Mouse (Mus musculus) stomach, embryonic 15.5 days (tissue): ENCODE data around the gene Arhgap4. TPM values are rescaled to one million over a fixed set of nuclear protein-coding genes. Genes with fewer than 3 reads are reported as not detected.

Experiments used
- ATAC-seq: fragments of 200-750 bp; cut with Nextera tagmentation; 2 replicates; pipeline ENCODE4 v1.8.0; 2017; ENCODE audit warnings: low read depth, moderate number of reproducible peaks, moderate TSS enrichment; ENCODE audit not compliant: insufficient read depth, low FRiP score
- H3K27ac ChIP-seq: fragments of 300-500 bp; sonication (generic); 2 replicates; pipeline ENCODE4 v1.5.1; 2015; ENCODE audit warnings: mild to moderate bottlenecking, inconsistent platforms
- H3K27me3 ChIP-seq: fragments of 300-500 bp; sonication (generic); replicated peaks from 2 replicates; pipeline ENCODE4 v1.6.1; 2015; ENCODE audit warnings: inconsistent platforms
- H3K36me3 ChIP-seq: fragments of 300-500 bp; sonication (generic); 2 replicates; pipeline ENCODE4 v1.6.1; 2015; ENCODE audit warnings: inconsistent platforms
- H3K4me1 ChIP-seq: fragments of 300-500 bp; sonication (generic); 2 replicates; pipeline ENCODE4 v1.6.1; 2015; ENCODE audit warnings: inconsistent platforms
- H3K4me2 ChIP-seq: fragments of 300-500 bp; sonication (generic); 2 replicates; pipeline ENCODE4 v1.6.1; 2015; ENCODE audit warnings: mild to moderate bottlenecking, inconsistent platforms
- H3K4me3 ChIP-seq: fragments of 300-500 bp; sonication (generic); replicated peaks from 2 replicates; pipeline ENCODE4 v1.5.1; 2015; ENCODE audit warnings: inconsistent platforms
- H3K9ac ChIP-seq: fragments of 300-500 bp; sonication (generic); 2 replicates; pipeline ENCODE4 v1.6.1; 2015; ENCODE audit warnings: inconsistent platforms
- H3K9me3 ChIP-seq: fragments of 300-500 bp; sonication (generic); 2 replicates; pipeline ENCODE4 v1.6.1; 2016; ENCODE audit warnings: inconsistent platforms
- WGBS: fragments of 180-500 bp; shearing (Covaris S2); methylation state at CpG from one replicate; pipeline ENCODE4 v1.1.7; 2015; 5-methylcytosine and 5-hydroxymethylcytosine counted together
- polyA plus RNA-seq: library from polyadenylated mRNA; unstranded; fragments of >200 nt; fragmentation: Nextera tagmentation; extraction: Ambion mirVana; gene quantifications from 2 replicates; pipeline ENCODE4 v1.2.1, GENCODE M21; 2015

Arhgap4 gene
- polyA plus RNA-seq, 1 experiment from 2014 or later, result 4.5 TPM

GRCm38 (mm10) chrX:73871956-73872355 lies 49.7 kb downstream of the Arhgap4 start:
- Histone ChIP-seq H3K27ac (no peak overlapping the region), H3K9me3 (no peaks in the 10 kb centered on the region), H3K4me3 (no peak overlapping the region), H3K36me3 (no peaks in the 10 kb centered on the region), H3K9ac (no peak overlapping the region), H3K27me3 (no peaks in the 10 kb centered on the region), H3K4me1 (no peaks in the 10 kb centered on the region), H3K4me2 (no peak overlapping the region)
- WGBS, result 65% methylated on average over 1 of the region's 1 CpGs
- no peak for ATAC-seq

- Histone ChIP-seq H3K27ac (no peak overlapping the region), H3K4me2 (no peak overlapping the region), H3K4me3 (no peak overlapping the region), H3K4me1 (no peaks in the 10 kb centered on the region), H3K9me3 (no peaks in the 10 kb centered on the region), H3K27me3 (no peaks in the 10 kb centered on the region), H3K36me3 (no peaks in the 10 kb centered on the region), H3K9ac (no peak overlapping the region)
- no peak for ATAC-seq
These were observed 50.2 kb downstream of the Arhgap4 start for GRCm38 (mm10) chrX:73871474-73871873.

GRCm38 (mm10) chrX:73869334-73869733 lies 52.3 kb downstream of the Arhgap4 start:
- Histone ChIP-seq H3K4me3 (no peak overlapping the region), H3K4me2 (no peak overlapping the region), H3K27me3 (no peaks in the 10 kb centered on the region), H3K36me3 (no peaks in the 10 kb centered on the region), H3K27ac (no peak overlapping the region), H3K9me3 (no peaks in the 10 kb centered on the region), H3K9ac (no peak overlapping the region), H3K4me1 (no peaks in the 10 kb centered on the region)
- no peak for ATAC-seq
- WGBS, result 15% methylated on average over 5 of the region's 5 CpGs

GRCm38 (mm10) chrX:73867852-73868251 lies 53.8 kb downstream of the Arhgap4 start:
- Histone ChIP-seq H3K9me3 (no peaks in the 10 kb centered on the region), H3K36me3 (no peaks in the 10 kb centered on the region), H3K9ac (no peak overlapping the region), H3K4me1 (no peaks in the 10 kb centered on the region), H3K4me2 (no peak overlapping the region), H3K27ac (no peak overlapping the region), H3K4me3 (no peak overlapping the region), H3K27me3 (no peaks in the 10 kb centered on the region)
- whole genome bisulfite sequencing, result 64% methylated on average over 1 of the region's 1 CpGs
- no peak for ATAC-seq

GRCm38 (mm10) chrX:73867256-73867655 lies 54.4 kb downstream of the Arhgap4 start:
- Histone ChIP-seq H3K4me2 (no peak overlapping the region), H3K4me3 (no peak overlapping the region), H3K9me3 (no peaks in the 10 kb centered on the region), H3K27me3 (no peaks in the 10 kb centered on the region), H3K27ac (no peak overlapping the region), H3K4me1 (no peaks in the 10 kb centered on the region), H3K9ac (no peak overlapping the region), H3K36me3 (no peaks in the 10 kb centered on the region)
- 31% methylated on average over 3 of the region's 3 CpGs for WGBS
- no peak for ATAC-seq

- no peaks in the 10 kb centered on the region for H3K4me1 ChIP-seq
- H3K27me3 ChIP-seq, result no peaks in the 10 kb centered on the region
- H3K4me2 ChIP-seq, result no peak overlapping the region
- H3K9ac ChIP-seq, result no peak overlapping the region
- H3K9me3 ChIP-seq, result no peaks in the 10 kb centered on the region
- ATAC-seq, result no peak
- no peak overlapping the region for H3K4me3 ChIP-seq
- no peaks in the 10 kb centered on the region for H3K36me3 ChIP-seq
- 41% methylated on average over 3 of the region's 3 CpGs for WGBS
- no peak overlapping the region for H3K27ac ChIP-seq
These were observed 57.0 kb downstream of the Arhgap4 start for GRCm38 (mm10) chrX:73864692-73865091.

- 60% methylated on average over 3 of the region's 3 CpGs for WGBS
- Histone ChIP-seq H3K27ac (no peak overlapping the region), H3K4me3 (no peak overlapping the region)
These were observed 66.6 kb downstream of the Arhgap4 start for GRCm38 (mm10) chrX:73855087-73855408.

GRCm38 (mm10) chrX:73854326-73855086 lies 67.2 kb downstream of the Arhgap4 start:
- WGBS, result 77% methylated on average over 7 of the region's 9 CpGs
- no peak overlapping the region for H3K27ac ChIP-seq
- no peak overlapping the region for H3K9ac ChIP-seq
- no peak for ATAC-seq
- H3K4me3 ChIP-seq, result no peak overlapping the region
- H3K27me3 ChIP-seq, result no peaks in the 10 kb centered on the region
- H3K9me3 ChIP-seq, result no peaks in the 10 kb centered on the region
- H3K36me3 ChIP-seq, result no peaks in the 10 kb centered on the region
- no peak overlapping the region for H3K4me2 ChIP-seq
- no peaks in the 10 kb centered on the region for H3K4me1 ChIP-seq

More at GRCm38 (mm10) chrX:73855087-73855408, 66.6 kb downstream of the Arhgap4 start:
- no peak for ATAC-seq
- H3K4me2 ChIP-seq, result no peak overlapping the region
- H3K9me3 ChIP-seq, result no peaks in the 10 kb centered on the region
- no peaks in the 10 kb centered on the region for H3K4me1 ChIP-seq
- H3K27me3 ChIP-seq, result no peaks in the 10 kb centered on the region
- no peak overlapping the region for H3K9ac ChIP-seq
- H3K36me3 ChIP-seq, result no peaks in the 10 kb centered on the region

Other genes with a start within 250 kb of the Arhgap4 start
- gene Slc6a8, start 248.7 kb downstream of the Arhgap4 start, polyA plus RNA-seq, result 6.8 and 7.1 TPM in 2 replicates
- 270 and 283 TPM in 2 replicates for gene Bcap31, start 205.7 kb downstream of the Arhgap4 start, polyA plus RNA-seq
- 18.6 and 19.5 TPM in 2 replicates for gene Abcd1, start 205.3 kb downstream of the Arhgap4 start, polyA plus RNA-seq
- 0.67 and 0.68 TPM in 2 replicates for gene Plxnb3, start 164.8 kb downstream of the Arhgap4 start, polyA plus RNA-seq
- 2.2 and 4.8 TPM in 2 replicates for gene Srpk3, start 147.5 kb downstream of the Arhgap4 start, polyA plus RNA-seq
- gene Idh3g, start 135.0 kb downstream of the Arhgap4 start, polyA plus RNA-seq, result 202 and 211 TPM in 2 replicates
- 253 and 266 TPM in 2 replicates for gene Ssr4, start 134.8 kb downstream of the Arhgap4 start, polyA plus RNA-seq
- gene Pdzd4, start 96.9 kb downstream of the Arhgap4 start, polyA plus RNA-seq, result 0.83 and 0.84 TPM in 2 replicates
- gene Avpr2, start 29.8 kb downstream of the Arhgap4 start, polyA plus RNA-seq, result 0.21 and 0.22 TPM in 2 replicates
- 8.2 and 9.3 TPM in 2 replicates for gene L1cam, start 25.8 kb downstream of the Arhgap4 start, polyA plus RNA-seq
- gene Naa10, start 74 bp upstream of the Arhgap4 start, polyA plus RNA-seq, result 144 and 156 TPM in 2 replicates
- gene Renbp, start 9.0 kb upstream of the Arhgap4 start, polyA plus RNA-seq, result 49.5 and 55.0 TPM in 2 replicates
- 40.8 and 46.8 TPM in 2 replicates for gene Hcfc1, start 44.5 kb upstream of the Arhgap4 start, polyA plus RNA-seq
- gene Irak1, start 102.0 kb upstream of the Arhgap4 start, polyA plus RNA-seq, result 68.3 and 71.1 TPM in 2 replicates
- not detected in 2 replicates for gene Opn1mw, start 205.6 kb upstream of the Arhgap4 start, polyA plus RNA-seq
- gene Mecp2, start 213.5 kb upstream of the Arhgap4 start, polyA plus RNA-seq, result 12.3 and 12.4 TPM in 2 replicates
- gene Tex28, start 246.0 kb upstream of the Arhgap4 start, polyA plus RNA-seq, result not detected in 2 replicates